Mouse (Mus musculus) MEL (cell line): ENCODE results near the gene Hoxb4.

Source experiments
- CTCF ChIP-seq, 3 experiments: IDR thresholded peaks in 2 of 3; conservative IDR thresholded peaks in 1 of 3; 2 replicates each; pipeline ENCODE4 v1.5.1; 2011 to 2012; ENCODE audit warnings: low read length in 3 of 3, low read depth in 2 of 3, mild to moderate bottlenecking in 2 of 3, improper control_type of control experiment in 1 of 3, inconsistent platforms in 1 of 3, mixed read lengths in 1 of 3, moderate library complexity in 1 of 3; ENCODE audit not compliant: control insufficient read depth in 1 of 3, insufficient read depth in 1 of 3, poor library complexity in 1 of 3, severe bottlenecking in 1 of 3
- GATA1 ChIP-seq: IDR thresholded peaks from 2 replicates; pipeline ENCODE4 v1.6.1; 2011; ENCODE audit warnings: low read depth, low read length, improper control_type of control experiment
- JUND ChIP-seq: IDR thresholded peaks from 2 replicates; pipeline ENCODE4 v1.6.1; 2011; ENCODE audit warnings: low read depth, mild to moderate bottlenecking, improper control_type of control experiment, low read length
- KAT2A ChIP-seq: conservative IDR thresholded peaks from 2 replicates; pipeline ENCODE4 v1.6.1; 2012; ENCODE audit warnings: low read depth, low read length, improper control_type of control experiment, inconsistent platforms
- MXI1 ChIP-seq: IDR thresholded peaks from 2 replicates; pipeline ENCODE4 v1.6.1; 2011; ENCODE audit warnings: mild to moderate bottlenecking, low read depth, low read length, improper control_type of control experiment
- MYC ChIP-seq: IDR thresholded peaks from 2 replicates; pipeline ENCODE4 v1.6.1; 2011; ENCODE audit warnings: low read depth, mild to moderate bottlenecking, low read length, improper control_type of control experiment, moderate library complexity
- RCOR1 ChIP-seq: IDR thresholded peaks from 2 replicates; pipeline ENCODE4 v1.6.1; 2012; ENCODE audit warnings: low read depth, mild to moderate bottlenecking, inconsistent platforms, low read length, improper control_type of control experiment
- SIN3A ChIP-seq: IDR thresholded peaks from 2 replicates; pipeline ENCODE4 v1.6.1; 2012; ENCODE audit warnings: low read length, improper control_type of control experiment, inconsistent platforms
- TAL1 ChIP-seq: IDR thresholded peaks from 2 replicates; pipeline ENCODE4 v1.6.1; 2012; ENCODE audit warnings: mild to moderate bottlenecking, inconsistent platforms, low read length, moderate library complexity, mixed read lengths
- USF2 ChIP-seq, 2 experiments: IDR thresholded peaks; 2 replicates each; pipeline ENCODE4 v1.6.1; 2011 to 2012; ENCODE audit warnings: improper control_type of control experiment in 2 of 2, low read length in 2 of 2, borderline replicate concordance in 1 of 2, inconsistent platforms in 1 of 2, low read depth in 1 of 2, mild to moderate bottlenecking in 1 of 2; ENCODE audit not compliant: insufficient read depth in 1 of 2
- ZC3H11A ChIP-seq: IDR thresholded peaks from 2 replicates; pipeline ENCODE4 v1.6.1; 2012; ENCODE audit warnings: low read depth, mild to moderate bottlenecking, inconsistent platforms, low read length, improper control_type of control experiment
- ZNF384 ChIP-seq: IDR thresholded peaks from 2 replicates; pipeline ENCODE4 v1.6.1; 2012; ENCODE audit warnings: low read depth, mild to moderate bottlenecking, inconsistent platforms, low read length, improper control_type of control experiment

- TF ChIP-seq CTCF (IDR thresholded peaks at IDR 0.05 in 2 of 3, conservative IDR thresholded peaks at IDR 0.05 in 1 of 3; ENCODE audit: control insufficient read depth in 1 of 3, insufficient read depth in 1 of 3, low read depth in 2 of 3, low read length in 3 of 3, poor library complexity in 1 of 3, severe bottlenecking in 1 of 3) (no peak), RCOR1 (no peak), GATA1 (no peak), TAL1 (no peak), MXI1 (no peak), ZNF384 (no peak), MYC (no peak), SIN3A (no peak), USF2 (IDR thresholded peaks at IDR 0.05; ENCODE audit: borderline replicate concordance in 1 of 2, insufficient read depth in 1 of 2, low read depth in 1 of 2, low read length in 2 of 2) (no peak), ZC3H11A (no peak), JUND (no peak), KAT2A (no peak)
Observed at GRCm38 (mm10) chr11:96328605-96329004, 10.5 kb downstream of the Hoxb4 start.
